Mouse (Mus musculus) small intestine, adult 2 months (tissue): ENCODE data around the gene Noto.

Experiments used
- CTCF ChIP-seq: fragments of 200-500 bp; IDR thresholded peaks from 2 replicates; pipeline ENCODE4 v1.5.1; 2012; ENCODE audit warnings: low read depth, mild to moderate bottlenecking, control low read depth, inconsistent platforms, low read length, moderate library complexity, mixed read lengths; ENCODE audit not compliant: insufficient replicate concordance, insufficient read length; ENCODE audit errors: extremely low read depth
- POLR2A ChIP-seq: fragments of 200-500 bp; IDR thresholded peaks from 2 replicates; pipeline ENCODE4 v1.6.1; 2012; ENCODE audit warnings: low read depth, mild to moderate bottlenecking, control low read depth, inconsistent platforms, low read length, moderate library complexity

DNA sequence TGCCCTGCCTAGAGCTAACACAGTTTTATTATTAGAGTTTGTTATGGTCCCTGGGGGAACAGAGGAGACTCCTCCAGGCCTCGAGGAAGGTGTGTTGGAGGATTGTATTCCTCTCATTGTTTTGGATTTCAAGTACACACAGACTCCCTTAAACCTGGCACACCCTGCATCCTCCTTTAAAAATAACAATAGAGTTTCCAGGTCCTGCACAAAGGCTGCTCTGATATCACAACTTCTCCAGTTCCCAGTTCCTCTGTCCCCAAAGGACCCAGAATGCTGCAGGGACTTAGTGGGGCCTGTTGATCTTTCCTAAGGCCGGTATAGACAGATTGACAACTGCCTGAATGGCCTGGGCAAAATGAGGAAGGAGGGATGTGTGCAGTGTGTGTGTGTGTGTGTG lies 21.1 kb upstream of the Noto start:
- no peak for TF ChIP-seq CTCF
- no peak for TF ChIP-seq POLR2A
